Comparison of ENCODE assay signal across 24 mouse cellular contexts in genomic region chr8:30630332-30630731, GRCm38 (mm10).
DNase-seq lines count a peak whose midpoint lies in the region; ATAC-seq lines count a peak whose summit lies in the region.
"Had no signal": no experiment of that assay in that cellular context is flagged by ENCODE, and none has a peak within 500 bp of the region (broad histone marks: within the 10 kb centered on the region; RNA-seq: fewer than 3 reads in every experiment).

No protein-coding gene starts in this region.

- H3K27ac ChIP-seq in forebrain, embryonic 11.5 days (ENCODE audit: low read depth, low read length) = no peak overlapping the region
- H3K27ac ChIP-seq in forebrain, embryonic 16.5 days (ENCODE audit: low read length) = no peak overlapping the region
- H3K27ac ChIP-seq in hindbrain, embryonic 11.5 days (ENCODE audit: low read depth, low read length) = no peak overlapping the region
- no peak overlapping the region for H3K27ac ChIP-seq in hindbrain, embryonic 13.5 days
- H3K27ac ChIP-seq: embryonic facial prominence, embryonic 13.5 days; heart, embryonic 15.5 days; hindbrain, embryonic 10.5 days; hindbrain, embryonic 15.5 days had no signal

- no peaks in the 10 kb centered on the region for H3K4me1 ChIP-seq in forebrain, embryonic 11.5 days (replicated peaks; ENCODE audit: control insufficient read depth, insufficient read depth, low read length)
- no peaks in the 10 kb centered on the region for H3K4me1 ChIP-seq in forebrain, embryonic 16.5 days (replicated peaks; ENCODE audit: control insufficient read depth, insufficient read depth, low read length)
- no peaks in the 10 kb centered on the region for H3K4me1 ChIP-seq in hindbrain, embryonic 11.5 days (replicated peaks; ENCODE audit: control insufficient read depth, insufficient read depth, low read length)
- peaks cover 7% of the 10 kb centered on the region; the same call in 1 of the 2 replicates for H3K4me1 ChIP-seq in hindbrain, embryonic 13.5 days (replicated peaks)
- H3K4me1 ChIP-seq: embryonic facial prominence, embryonic 13.5 days; heart, embryonic 12.5 days; hindbrain, embryonic 15.5 days had no signal

- H3K9me3 ChIP-seq in forebrain, embryonic 11.5 days (ENCODE audit: control insufficient read depth, low read length) = no peaks in the 10 kb centered on the region
- no peaks in the 10 kb centered on the region for H3K9me3 ChIP-seq in forebrain, embryonic 16.5 days (ENCODE audit: control insufficient read depth, low read length)
- no peaks in the 10 kb centered on the region for H3K9me3 ChIP-seq in hindbrain, embryonic 11.5 days (ENCODE audit: control insufficient read depth, low read length)
- no peaks in the 10 kb centered on the region for H3K9me3 ChIP-seq in hindbrain, embryonic 13.5 days
- H3K9me3 ChIP-seq: embryonic facial prominence, embryonic 13.5 days; heart, embryonic 12.5 days; heart, embryonic 15.5 days; hindbrain, embryonic 10.5 days; hindbrain, embryonic 15.5 days had no signal

- no peak for DNase-seq in forebrain, embryonic 11.5 days (ENCODE audit: low spot score)
- DNase-seq in hindbrain, embryonic 11.5 days (ENCODE audit: low spot score) = no peak
- DNase-seq in retina, embryonic 14.5 days (ENCODE audit: low spot score) = peak; percentile 75
- DNase-seq: adrenal gland, adult 8-10 months; adrenal gland, postnatal 25 days; cerebellum, adult 18-20 months; cerebellum, adult 9-11 months; cerebellum, postnatal 25 days; gastrocnemius, postnatal 25 days; heart, adult 18-20 months; heart, postnatal 10 days; heart, postnatal 36 days; kidney, adult 2 months had no signal

- no peaks in the 10 kb centered on the region for H3K36me3 ChIP-seq in forebrain, embryonic 11.5 days (ENCODE audit: control insufficient read depth, insufficient read depth, low read length)
- H3K36me3 ChIP-seq in forebrain, embryonic 16.5 days (ENCODE audit: control insufficient read depth, insufficient read depth) = no peaks in the 10 kb centered on the region
- H3K36me3 ChIP-seq in hindbrain, embryonic 11.5 days (ENCODE audit: control insufficient read depth, insufficient read depth, low read length) = no peaks in the 10 kb centered on the region
- no peaks in the 10 kb centered on the region for H3K36me3 ChIP-seq in hindbrain, embryonic 13.5 days
- H3K36me3 ChIP-seq: embryonic facial prominence, embryonic 13.5 days; heart, embryonic 12.5 days; heart, embryonic 15.5 days; hindbrain, embryonic 10.5 days; hindbrain, embryonic 15.5 days had no signal

- peak; percentile 78 for ATAC-seq in forebrain, embryonic 11.5 days (replicated peaks; ENCODE audit: low FRiP score)
- ATAC-seq in forebrain, embryonic 16.5 days = no peak
- ATAC-seq in hindbrain, embryonic 11.5 days (ENCODE audit: low FRiP score) = peak; percentile 51; the same call in 1 of the 2 replicates
- no peak for ATAC-seq in hindbrain, embryonic 13.5 days (ENCODE audit: low FRiP score)
- ATAC-seq in megakaryocyte progenitor cell, adult 5-6 weeks (replicated peaks; ENCODE audit: poor library complexity) = no peak
- ATAC-seq: activated CD4-positive, CD25-positive, alpha-beta regulatory T cell, adult 4 months; CD4-positive, CD25-positive, alpha-beta regulatory T cell, adult 4 months; intestine, postnatal 0 days had no signal

- H3K27me3 ChIP-seq in forebrain, embryonic 11.5 days (ENCODE audit: control insufficient read depth, insufficient read depth, low read length) = no peaks in the 10 kb centered on the region
- no peaks in the 10 kb centered on the region for H3K27me3 ChIP-seq in forebrain, embryonic 16.5 days (replicated peaks; ENCODE audit: control insufficient read depth, insufficient read depth, low read length)
- H3K27me3 ChIP-seq in hindbrain, embryonic 11.5 days (ENCODE audit: control insufficient read depth, insufficient read depth, low read length) = no peaks in the 10 kb centered on the region
- no peaks in the 10 kb centered on the region for H3K27me3 ChIP-seq in hindbrain, embryonic 13.5 days
- H3K27me3 ChIP-seq: embryonic facial prominence, embryonic 13.5 days; heart, embryonic 12.5 days; heart, embryonic 15.5 days; hindbrain, embryonic 15.5 days had no signal

- H3K4me2 ChIP-seq in forebrain, embryonic 11.5 days (ENCODE audit: low read depth, low read length, severe bottlenecking) = no peak overlapping the region
- no peak overlapping the region for H3K4me2 ChIP-seq in forebrain, embryonic 16.5 days (ENCODE audit: low read length)
- H3K4me2 ChIP-seq in hindbrain, embryonic 11.5 days (replicated peaks; ENCODE audit: low read depth, low read length) = no peak overlapping the region
- H3K4me2 ChIP-seq in hindbrain, embryonic 13.5 days = no peak overlapping the region
- H3K4me2 ChIP-seq: embryonic facial prominence, embryonic 13.5 days; heart, embryonic 12.5 days; heart, embryonic 15.5 days; hindbrain, embryonic 15.5 days had no signal

- H3K9ac ChIP-seq in forebrain, embryonic 11.5 days (ENCODE audit: low read length) = no peak overlapping the region
- no peak overlapping the region for H3K9ac ChIP-seq in forebrain, embryonic 16.5 days (replicated peaks; ENCODE audit: low read depth, low read length)
- H3K9ac ChIP-seq in hindbrain, embryonic 11.5 days (ENCODE audit: low read depth, low read length) = no peak overlapping the region
- no peak overlapping the region for H3K9ac ChIP-seq in hindbrain, embryonic 13.5 days
- H3K9ac ChIP-seq: embryonic facial prominence, embryonic 13.5 days; heart, embryonic 12.5 days; heart, embryonic 15.5 days; hindbrain, embryonic 15.5 days had no signal

- WGBS in forebrain, embryonic 11.5 days = 47% methylated on average over 5 of the region's 5 CpGs
- 30% methylated on average over 5 of the region's 5 CpGs for WGBS in forebrain, embryonic 16.5 days
- WGBS in hindbrain, embryonic 11.5 days = 50% methylated on average over 5 of the region's 5 CpGs
- WGBS in hindbrain, embryonic 13.5 days = 35% methylated on average over 5 of the region's 5 CpGs

- no peak overlapping the region for H3K4me3 ChIP-seq in forebrain, embryonic 11.5 days (ENCODE audit: low read depth, low read length)
- no peak overlapping the region for H3K4me3 ChIP-seq in forebrain, embryonic 16.5 days (replicated peaks; ENCODE audit: low read length)
- no peak overlapping the region for H3K4me3 ChIP-seq in hindbrain, embryonic 11.5 days (ENCODE audit: low read depth, low read length)
- no peak overlapping the region for H3K4me3 ChIP-seq in hindbrain, embryonic 13.5 days
- H3K4me3 ChIP-seq: embryonic facial prominence, embryonic 13.5 days; heart, embryonic 12.5 days; heart, embryonic 15.5 days; hindbrain, embryonic 10.5 days; hindbrain, embryonic 15.5 days had no signal

Comparison
In these comparisons a context has a peak if more than half of its experiments do, and no peak if none do; other contexts are left out.
1. ATAC-seq: peak in forebrain, embryonic 11.5 days (single experiment) and hindbrain, embryonic 11.5 days (single experiment); none in forebrain, embryonic 16.5 days (single experiment), hindbrain, embryonic 13.5 days (single experiment) and megakaryocyte progenitor cell, adult 5-6 weeks (single experiment).